Mouse (Mus musculus) embryonic fibroblast, embryonic 13.5 days (primary cell): ENCODE measurements around the gene Crtap.

Experiments
- CTCF ChIP-seq: IDR thresholded peaks from 2 replicates; pipeline ENCODE4 v1.5.1; 2011; ENCODE audit warnings: mild to moderate bottlenecking, control low read depth, low read length, moderate library complexity, borderline replicate concordance; ENCODE audit not compliant: insufficient read depth
- POLR2A ChIP-seq: IDR thresholded peaks from 2 replicates; pipeline ENCODE4 v1.6.1; 2011; ENCODE audit warnings: low read depth, mild to moderate bottlenecking, control low read depth, low read length, moderate library complexity

GRCm38 (mm10) chr9:114375276-114375962, 15.1 kb downstream of the Crtap start:
- TF ChIP-seq CTCF (no peak), POLR2A (no peak)
